Mouse (Mus musculus) cerebellum, adult 8-10 months (tissue): Measurements from ENCODE around the gene Tgm1.
A peak's percentile ranks its signal among the peaks of the same experiment; 100 is the strongest.

Source experiments
- DNase-seq: peaks from one replicate; pipeline ENCODE4 v3.0.0; 2022

Gene Tgm1

DNA sequence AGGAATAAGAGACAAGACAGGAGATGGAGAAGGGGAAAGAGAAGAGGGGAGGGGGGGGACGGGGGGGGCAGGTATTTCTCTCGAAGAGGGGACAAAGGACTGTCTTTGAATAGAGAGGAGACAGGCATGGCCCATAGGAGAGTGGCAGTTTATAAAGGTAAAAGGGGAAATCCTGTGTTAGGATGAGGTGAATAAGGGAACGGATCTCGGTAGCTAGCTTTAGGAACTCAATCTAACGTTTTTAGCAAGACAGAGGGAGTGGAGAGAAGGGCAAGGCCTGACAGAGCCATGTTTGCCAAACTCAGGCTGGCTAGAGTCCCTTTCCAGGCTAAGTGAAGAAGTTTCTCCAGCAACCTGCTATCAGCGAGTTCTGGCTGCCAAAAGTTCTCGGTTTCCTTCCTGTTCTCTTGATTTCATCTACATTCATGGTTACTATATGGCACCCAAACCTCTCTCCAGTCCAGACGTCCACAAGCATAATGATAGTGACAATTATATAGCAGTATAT is 8.8 kb upstream of the Tgm1 start:
- no peak for DNase-seq

DNA sequence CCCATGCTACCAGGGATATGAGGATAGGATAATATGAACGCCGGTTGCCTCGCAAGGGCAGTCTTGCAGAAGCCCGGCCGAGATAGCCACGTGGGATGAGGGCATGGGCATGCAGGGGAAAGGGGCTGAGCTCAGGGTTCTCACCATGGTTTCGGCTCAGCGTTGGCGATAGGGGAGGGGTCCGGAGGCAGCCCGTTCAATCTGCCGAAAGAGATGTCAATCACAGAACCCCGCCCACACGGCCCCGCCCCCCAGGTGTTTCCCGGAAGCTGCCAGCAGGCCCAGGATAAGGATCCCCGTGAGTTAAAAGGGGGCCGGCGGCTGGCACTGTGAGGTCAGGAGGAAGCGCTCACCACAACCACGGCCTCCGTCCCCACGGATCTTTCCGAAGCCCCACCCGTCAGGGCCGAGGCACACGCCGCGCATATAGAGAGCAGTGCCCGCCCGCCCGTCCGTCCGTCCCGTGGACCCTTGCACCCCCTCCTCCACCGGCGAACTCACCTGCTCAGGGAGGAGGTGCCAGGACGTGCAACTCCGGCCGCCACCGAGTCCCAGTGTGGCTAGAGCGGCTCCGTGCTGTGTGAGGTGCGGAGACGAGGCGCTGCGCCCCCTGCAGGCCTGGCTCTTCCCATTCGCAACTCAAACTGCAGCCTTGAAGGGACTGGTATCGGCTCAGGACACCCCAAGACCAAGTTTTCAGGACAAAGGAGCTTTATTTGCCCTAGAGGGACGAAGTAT is 8.1 kb upstream of the Tgm1 start, which contains the start of gene Rabggta:
Rabggta (minus strand) TSS at position 564 of the 738 bp plus-strand sequence.
- DNase-seq, result peak; percentile 92

DNA sequence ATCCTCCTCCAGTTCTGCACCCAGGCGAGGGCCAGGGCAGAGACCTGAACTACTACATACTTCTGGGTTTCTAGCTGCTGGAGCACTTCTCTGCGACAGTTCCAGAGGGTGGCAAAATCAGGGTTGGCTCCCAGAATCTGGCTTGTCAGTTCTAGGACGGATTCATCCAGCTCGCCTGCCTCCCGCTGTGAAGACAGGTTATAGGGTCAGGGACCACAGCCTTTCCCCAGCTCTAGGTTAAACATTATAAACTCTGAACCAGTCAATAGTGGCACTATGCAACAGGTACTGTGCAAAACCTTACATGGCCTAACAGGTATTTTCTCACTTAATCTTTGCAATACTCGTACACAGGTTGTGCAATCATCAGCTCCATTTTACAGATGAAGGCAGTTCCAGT is 7.3 kb upstream of the Tgm1 start:
- DNase-seq, result peak; percentile 14

DNA sequence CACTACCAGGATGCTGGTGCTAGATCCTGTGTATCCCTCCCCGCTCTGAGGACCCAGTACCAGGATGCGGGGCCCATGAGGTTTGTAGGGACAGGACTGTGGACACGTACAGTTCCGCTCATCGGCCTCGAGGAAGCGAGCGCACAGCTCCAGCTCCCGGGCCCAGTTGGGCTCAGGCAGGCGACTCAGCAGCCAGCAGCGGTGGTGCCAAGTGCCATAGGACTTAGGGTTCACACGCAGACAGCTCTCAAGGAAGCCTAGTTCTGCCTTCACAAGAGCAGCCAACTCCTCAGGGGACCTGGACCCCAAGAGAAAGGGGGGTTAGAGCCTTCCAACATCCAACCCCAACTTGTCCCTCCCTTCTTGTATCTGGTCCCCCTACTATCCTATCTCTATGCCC is 6.9 kb upstream of the Tgm1 start:
- DNase-seq, result no peak

DNA sequence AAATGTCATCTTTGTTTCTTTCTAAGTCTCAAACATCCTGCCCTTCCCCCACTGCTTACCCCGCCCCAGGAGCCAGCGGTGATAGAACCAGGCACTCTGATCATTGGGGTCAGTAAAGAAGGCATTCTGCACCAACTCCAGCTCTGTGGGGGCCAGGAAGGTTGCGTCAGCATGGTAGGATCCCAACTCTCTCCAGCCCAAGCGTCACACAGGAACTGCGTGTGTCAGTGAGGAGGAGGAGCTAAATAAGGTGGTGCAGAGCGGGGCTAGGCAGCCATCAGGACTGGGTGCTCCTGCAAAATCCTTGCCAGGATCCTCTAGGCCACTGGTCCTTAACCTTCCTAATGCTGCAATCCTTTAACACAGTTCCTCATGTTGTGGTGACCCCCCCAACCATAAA is 6.0 kb upstream of the Tgm1 start:
- DNase-seq, result no peak

DNA sequence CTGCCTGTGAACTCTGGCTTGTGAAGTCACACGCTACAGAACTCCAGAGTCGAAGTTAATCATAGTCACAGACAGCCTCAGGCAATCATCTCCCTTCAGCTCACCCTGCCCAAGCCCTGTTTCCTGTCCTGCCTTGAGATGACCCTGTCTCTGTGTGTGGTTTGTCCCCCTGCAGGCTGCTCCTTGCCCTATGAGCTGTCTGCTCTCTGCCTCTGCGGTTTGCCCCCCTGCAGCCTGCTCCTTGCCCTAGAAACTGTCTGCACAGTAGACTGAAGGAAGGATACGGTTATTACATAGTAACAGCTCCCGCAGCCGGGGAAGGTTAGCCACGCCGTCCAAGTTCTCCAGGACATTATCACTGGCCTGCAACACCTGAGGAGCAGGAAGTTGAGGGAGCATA is 3.2 kb upstream of the Tgm1 start:
- no peak for DNase-seq

DNA sequence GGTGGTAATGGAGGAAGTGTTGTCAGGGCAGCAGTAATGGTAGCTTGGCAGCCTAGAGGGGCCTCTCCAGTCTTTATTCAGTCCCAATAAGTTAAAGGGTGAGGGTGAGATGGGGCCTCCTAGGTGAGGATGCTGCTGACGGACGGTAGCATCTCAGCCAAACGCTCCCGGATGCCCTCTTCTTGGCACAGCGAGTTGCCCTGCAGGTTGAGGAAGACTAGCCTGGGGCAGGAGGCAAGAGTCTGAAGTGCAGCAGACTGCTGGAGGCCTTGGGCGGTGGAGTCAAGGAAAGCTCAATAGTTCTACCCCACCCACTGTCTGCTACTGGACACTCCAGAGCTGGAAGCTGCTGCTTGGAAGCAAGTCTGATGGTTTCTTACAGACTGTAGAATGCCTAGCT is 2.5 kb upstream of the Tgm1 start:
- no peak for DNase-seq

DNA sequence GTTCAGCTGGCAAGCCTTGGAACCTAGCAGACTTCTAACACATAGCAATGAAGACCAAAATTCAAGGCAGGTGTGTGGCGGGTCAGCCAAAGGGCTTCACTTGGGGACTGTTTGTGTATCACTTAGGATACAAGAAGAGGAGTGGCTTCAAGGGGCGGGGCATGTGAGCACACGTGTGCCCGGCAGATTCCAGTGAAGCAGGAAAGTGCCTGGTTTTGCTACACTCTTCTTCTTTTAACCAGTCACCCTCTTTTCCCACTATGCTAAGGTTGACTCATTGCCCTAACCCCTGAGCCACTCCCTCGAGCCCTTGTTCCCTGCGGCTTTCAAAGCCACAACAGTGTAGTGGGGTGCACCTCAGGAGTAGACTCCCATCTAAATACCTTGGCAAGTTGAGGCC is 1.2 kb upstream of the Tgm1 start:
- no peak for DNase-seq

DNA sequence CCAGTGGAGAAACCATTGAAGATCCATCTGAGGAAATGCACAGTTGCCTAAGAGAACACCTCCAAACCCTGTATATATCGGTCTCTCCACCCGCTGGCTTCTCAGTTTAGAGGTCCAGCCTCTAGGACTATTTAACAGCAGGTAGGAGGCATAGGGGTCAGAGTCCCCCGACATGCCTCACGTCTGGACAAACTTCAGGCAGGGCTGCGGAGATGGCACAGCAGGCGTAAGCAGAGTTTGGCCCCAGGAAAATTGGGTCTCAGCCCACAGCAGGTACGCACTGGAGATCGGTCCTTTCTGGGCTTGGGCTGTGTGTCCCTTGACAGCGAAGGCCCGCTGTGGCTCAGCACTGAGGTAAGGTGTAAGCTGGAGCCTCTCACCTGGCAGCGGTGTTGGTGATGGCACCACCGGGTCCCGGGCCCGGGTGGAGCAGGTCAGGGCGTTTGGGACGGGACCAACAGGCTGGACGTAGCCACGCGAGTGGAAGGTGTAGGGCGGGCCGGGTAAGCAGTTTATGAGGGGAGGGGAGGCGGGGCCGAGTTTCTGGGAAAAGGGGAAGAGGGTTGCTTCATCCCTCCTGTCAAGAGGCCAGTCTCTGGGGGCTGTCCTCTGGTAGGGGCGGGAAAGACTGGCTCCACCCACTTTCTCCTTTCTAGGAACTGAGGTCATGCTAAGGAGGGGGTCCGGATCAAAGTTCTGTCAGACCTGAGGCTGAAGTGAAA is 558 bp downstream of the Tgm1 start:
- no peak for DNase-seq

DNA sequence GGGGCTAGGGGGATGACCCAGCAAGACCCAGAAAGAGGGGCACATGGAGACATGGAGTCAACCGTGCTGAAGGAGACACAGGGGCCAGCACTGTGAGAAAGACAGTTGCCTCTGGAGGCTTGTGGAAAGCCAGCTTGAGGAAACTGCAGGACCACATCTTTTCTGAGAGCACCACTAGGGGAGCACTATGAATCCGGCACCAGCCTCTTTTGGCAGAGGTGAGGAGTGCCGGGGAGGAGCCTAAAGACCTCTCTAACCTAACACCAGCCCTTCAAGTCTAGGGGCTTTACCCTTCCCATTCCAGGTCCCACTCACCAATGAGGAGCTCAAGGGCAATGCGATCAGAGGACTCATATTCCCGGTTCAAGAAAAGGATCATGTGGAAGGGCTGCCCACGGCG is 1.9 kb downstream of the Tgm1 start:
- no peak for DNase-seq

DNA sequence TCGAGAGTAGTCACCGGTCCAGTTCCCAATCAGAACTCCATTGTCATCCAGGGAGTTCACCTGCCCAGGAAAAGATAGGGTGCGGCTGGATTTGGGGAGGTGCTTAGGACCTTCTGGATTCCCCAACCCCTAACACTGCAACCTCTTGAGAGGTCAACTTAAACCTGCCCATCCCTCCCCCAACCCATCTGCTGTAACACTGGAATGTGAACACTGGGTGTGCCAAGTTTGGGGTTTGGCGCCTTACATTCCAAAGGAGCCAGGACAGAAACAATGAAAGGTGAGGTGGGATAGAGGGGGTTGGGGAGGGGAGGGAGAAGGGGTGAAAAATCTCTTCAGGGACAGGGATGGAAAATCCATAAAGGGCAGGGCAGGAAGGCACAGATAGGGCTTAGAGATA is 4.2 kb downstream of the Tgm1 start:
- DNase-seq, result no peak

DNA sequence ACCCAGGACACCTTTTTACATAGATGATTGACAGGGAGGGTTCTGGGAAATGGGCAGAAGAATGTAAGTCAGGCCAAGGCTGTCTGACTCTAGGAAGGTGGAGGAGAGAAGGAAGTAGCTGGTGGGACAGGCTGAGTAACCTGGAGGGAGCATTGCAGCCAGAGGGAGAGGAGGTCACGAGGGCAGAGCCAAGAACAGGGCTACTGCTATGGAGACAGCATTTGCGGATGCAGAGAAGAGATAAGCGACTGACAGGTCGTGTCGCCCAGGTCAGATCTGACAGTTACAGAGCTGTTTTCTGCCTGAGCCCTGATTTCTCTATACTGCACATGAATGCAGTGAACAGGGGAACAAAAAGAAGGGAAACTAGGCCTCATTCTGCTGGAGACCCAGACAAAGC is 6.3 kb downstream of the Tgm1 start:
- no peak for DNase-seq

DNA sequence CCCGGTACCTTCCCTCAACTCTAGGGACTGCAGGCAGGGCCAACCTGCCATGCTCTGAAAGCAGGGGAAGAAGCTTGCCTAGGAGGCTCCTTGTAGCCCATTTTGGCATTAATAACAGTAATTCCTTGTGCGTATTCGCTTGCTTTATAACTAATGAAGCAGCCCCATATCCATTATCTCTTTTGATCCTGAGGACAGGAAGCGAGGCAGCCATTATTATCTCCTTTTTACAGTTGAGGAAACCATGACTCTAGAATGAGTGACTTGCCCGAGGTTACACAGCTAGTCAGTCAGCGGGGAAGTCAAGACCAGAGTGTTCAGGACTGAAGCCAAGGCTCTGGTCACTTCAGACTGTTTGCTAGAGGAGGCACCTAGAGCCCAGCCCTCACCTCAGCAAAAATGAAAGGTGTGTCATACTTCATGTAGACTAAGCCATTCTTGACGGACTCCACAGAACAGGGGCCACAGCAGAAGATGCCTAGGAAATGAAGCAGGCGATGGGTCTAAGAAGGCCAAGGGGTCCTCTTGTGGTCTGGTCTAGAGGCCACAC is 7.6 kb downstream of the Tgm1 start:
- no peak for DNase-seq

DNA sequence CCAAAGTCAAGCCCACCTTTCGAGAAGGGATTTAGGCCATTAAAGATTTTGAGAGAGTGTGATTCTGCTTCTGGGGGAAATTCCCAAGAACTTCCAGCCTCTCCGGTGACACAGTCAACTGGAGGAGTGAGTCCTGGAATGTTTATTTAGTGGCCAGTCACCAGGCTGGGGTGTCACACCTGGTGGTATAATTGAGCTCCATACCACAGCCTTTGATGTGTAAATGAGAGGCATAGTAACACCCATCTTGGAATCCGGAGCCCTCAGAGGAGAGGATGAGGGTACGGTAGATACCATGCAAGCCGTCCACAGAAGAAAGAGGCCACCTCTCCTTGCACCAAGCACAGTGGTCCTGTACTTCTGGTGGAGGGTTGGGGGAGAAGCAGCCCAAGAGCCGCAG is 11.0 kb downstream of the Tgm1 start:
- no peak for DNase-seq

DNA sequence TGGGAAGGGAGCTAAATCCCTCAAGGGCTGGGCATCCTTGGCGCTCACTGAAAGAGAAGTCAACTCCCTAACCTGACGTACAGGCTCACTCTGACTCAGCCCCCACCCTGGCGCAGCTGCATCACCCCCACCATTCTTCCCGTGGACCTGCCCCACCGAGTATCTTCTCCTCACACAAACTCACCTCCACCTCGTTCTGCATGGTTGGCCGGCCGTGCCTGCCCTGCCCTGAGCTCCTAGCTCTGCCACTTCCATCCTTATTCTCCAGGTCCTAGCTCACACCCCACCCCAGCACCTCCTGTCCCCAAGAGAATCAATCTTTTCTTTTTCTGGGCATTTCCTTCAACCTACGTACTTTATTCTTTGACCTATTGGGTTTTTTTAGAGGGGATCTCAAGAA is 12.6 kb downstream of the Tgm1 start:
- no peak for DNase-seq

DNA sequence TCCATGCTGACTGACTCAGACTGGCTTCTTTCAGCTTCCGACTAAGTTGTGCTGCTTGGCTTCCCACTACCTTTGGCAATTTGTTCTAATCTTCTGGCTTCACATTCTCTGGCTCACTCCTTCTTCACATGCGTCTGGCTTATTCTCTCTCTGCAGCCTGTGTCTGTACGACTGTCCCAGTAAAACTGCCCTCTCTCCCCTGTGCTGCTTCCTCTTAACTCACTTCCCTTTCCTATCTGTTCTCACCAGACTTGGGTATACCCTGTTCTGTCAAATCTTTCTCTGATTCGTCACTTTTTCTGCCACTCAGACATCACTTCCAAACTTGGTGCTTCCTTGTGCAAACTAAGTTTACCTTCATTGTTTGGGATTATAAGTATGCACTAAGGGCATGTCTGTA is 16.5 kb downstream of the Tgm1 start:
- no peak for DNase-seq

DNA sequence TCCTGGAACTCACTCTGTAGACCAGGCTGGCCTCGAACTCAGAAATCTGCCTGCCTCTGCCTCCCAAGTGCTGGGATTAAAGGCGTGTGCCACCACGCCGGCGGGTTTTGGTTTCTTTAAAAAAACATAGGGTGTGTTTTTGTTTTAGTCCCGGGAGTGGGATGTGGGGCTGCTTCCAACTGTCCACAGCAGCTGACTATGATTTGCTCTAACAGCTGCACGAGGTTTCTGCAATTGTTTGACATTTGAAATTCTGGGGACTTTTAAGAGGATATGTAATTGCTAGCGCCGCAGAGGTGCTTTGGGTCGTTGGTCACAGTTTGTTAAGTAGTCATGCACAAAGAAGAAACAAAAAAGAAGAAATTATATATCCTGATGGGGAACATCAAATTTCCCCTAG is 24.3 kb downstream of the Tgm1 start:
- no peak for DNase-seq

DNA sequence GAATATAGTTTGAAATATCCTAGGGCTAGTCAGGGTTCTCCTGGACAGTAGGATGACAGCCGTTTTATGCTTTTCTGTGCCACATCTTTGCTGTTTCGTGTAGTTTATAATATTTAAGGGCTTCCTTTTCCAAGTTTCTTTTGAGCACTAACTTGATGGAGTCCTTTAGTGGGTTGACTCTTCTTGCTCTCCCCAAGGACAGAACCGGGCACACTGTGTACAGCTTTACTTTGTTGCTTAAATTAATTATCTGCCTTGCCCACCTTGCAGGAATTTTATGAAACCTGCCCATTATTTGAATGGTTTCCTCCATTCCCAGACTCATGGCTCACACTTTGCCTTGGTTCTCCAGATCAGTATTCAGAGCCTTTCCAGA is 31.6 kb downstream of the Tgm1 start:
- DNase-seq, result no peak

DNA sequence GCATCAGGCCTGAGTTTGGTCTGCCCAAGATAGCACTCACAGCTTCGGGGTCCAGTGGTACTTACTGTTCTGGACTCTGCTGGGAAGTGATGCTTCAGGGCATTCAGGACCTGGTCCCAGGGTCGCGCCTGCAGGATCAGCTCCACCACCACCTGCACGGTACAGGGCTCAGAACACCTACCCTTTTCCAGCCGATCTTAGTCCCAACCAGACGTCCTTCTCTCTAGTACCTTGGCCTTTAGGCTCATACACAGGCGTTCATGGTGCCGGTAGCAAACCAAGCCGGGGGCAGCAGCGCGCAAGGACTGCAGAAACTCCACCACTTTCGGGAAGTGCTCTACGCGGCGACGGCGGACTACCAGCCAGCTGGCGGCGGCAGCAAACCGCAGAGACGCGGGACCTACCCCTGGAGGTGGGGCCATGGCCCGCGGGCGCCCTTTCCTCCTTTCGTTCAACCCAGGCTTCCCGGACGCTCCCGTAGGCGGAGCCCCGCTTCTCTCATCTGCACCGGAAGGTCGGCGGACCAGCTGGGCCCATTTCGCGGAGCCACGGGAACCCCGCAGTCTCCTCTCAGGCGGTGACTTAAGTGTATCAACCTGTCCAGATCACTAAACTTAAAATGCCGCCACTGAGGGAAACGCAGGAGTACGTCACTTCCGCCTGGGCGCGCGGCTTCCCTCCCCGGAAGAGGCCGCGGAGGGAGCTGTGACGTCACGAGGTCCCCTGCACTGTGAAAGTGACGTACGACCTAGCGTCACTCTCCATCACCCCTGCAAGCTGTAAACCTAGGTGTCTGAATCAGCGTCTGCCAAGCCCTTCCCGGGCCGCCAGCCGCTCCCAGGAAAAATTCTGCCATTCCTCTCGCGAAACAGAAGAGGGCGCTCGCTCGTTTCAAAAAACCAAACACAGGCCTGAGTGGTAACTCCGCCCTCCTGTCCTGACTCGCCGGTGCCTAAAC is 32.3 kb downstream of the Tgm1 start, which contains the start of gene Tinf2:
Tinf2 (minus strand) TSS at position 661 of the 958 bp plus-strand sequence.
- peak; percentile 96 for DNase-seq

DNA sequence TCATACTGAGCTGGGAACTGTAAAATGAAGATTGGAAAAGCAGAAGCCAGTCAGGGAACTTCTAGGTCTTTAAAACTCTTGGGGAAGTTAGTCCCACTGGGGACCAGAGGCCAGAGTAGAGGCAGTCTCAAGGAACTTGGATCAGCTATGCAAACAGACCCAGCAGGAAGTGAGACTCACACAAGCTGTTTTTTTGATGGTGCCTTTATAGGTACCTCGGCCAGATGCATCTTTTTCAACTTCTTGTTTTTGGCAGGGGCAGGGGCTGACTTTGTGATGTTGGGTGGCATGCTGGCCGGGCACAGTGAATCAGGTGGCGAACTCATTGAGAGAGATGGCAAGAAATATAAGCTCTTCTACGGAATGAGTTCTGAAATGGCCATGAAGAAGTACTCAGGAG is 36.1 kb downstream of the Tgm1 start:
- no peak for DNase-seq

DNA sequence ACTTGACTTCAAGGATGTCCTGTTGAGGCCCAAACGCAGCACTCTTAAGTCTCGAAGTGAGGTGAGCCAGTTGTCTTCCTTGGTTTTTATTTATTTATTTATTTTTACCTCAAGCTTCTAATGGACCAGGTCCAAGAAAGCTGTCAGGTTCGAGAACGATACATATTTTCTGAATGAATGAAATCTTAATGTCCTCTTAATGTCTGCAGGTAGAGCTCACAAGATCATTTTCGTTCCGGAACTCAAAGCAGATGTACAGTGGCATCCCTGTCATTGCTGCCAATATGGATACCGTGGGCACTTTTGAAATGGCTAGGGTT is 41.0 kb downstream of the Tgm1 start:
- DNase-seq, result no peak

DNA sequence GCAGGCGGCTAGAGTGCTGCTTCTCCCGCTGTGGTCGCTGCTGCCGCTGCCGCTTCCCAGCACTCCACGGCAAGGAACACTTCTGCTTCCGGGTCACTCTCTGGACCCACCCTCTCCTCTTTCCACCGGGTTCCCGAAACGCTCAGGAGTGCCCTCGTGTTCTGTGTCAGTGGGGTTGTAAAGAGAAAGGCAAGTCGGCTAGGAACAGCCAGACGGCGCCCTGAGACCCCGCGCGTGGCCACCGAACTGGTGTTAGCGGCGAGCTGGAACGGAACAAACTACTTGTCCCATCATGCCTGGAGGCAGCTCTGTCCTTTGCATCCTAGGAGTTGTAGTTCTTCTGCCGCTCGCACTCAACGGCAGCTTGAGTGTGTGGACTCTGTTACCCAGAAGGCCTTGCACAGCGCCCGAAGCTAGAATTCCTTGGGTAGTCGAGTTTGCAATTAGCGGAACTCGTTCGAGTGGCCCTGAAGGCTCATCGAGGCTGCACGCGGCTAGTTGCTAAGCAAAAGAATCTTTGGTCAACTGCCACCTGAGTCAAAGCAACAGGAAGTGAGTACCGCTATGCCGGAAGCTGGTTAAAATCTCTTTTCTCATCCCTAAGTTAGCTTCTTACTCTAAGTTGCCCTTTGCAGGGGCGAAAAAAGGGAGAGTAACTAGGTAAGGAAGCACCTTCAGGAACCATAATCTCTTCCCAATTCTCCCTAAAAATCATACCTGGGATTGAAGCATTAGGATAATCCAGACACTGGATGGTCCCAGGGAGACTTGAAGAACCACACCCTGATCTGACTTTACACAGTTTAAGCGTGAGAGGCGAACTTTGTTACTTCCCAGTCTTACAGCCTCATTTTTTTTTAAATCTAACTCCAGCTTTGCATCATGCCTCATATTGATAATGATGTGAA is 41.6 kb downstream of the Tgm1 start, which contains the start of the genes Gmpr2 and Nedd8:
Gmpr2 (plus strand) TSS at position 109 of the 908 bp plus-strand sequence.
Nedd8 (minus strand) TSS at position 292 of the 908 bp plus-strand sequence.
- DNase-seq, result peak; percentile 89
